Mouse (Mus musculus): ENCODE data around the gene Gdap2.

DNA sequence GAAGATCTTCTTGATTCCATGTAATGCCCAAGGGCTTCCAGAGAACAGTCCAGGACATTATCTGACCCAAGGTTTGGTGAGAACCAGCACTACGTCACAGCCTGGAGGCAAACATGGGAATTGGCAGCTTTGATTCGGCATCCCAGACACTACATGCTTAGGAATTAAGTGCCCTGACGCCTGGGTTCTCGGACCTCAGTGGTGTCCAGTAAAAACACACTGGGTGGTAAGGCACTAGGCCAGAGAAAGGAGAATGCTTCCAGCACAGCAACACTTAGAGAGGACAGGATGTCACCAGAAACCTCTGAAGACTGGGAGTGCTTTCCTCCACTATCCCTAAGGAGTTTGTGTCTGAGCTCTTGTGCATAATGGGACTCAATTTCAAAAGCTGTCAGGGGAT, 80.0 kb downstream of the Gdap2 start:
- TF ChIP-seq CTCF (IDR thresholded peaks at IDR 0.05; ENCODE audit: low read depth) (no peak), EP300 (IDR thresholded peaks at IDR 0.05; ENCODE audit: low read depth) (no peak)

All from liver, postnatal 0 days (tissue).